ENCODE assay signal across 28 mouse cellular contexts in the genomic region with DNA sequence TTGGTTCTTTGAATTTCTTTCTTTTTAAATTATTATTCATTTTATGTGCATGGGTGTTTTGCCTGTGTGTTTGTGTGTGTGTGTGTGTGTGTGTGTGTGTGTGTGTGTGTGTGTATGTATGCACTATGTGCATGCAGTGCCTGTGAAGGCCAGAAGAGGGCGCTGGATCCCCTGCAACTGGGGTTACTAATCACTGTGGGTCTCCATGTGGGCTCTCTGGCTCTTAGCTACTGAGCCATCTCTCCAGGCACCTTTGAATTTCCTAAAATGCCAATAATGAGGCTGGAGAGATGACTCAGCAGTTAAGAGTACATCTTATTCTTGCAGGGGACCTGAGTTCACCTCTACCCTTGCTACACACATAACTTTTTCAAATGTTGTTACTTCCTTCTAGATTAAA. TPM values are rescaled to one million over a fixed set of nuclear protein-coding genes. Genes with fewer than 3 reads are reported as not detected.
A peak's percentile ranks its signal among the peaks of the same experiment; 100 is the strongest.
DNase-seq lines count a peak whose midpoint lies in the region; ATAC-seq and TF ChIP-seq lines count a peak whose summit lies in the region.
"Had no signal": no experiment of that assay in that cellular context is flagged by ENCODE, and none has a peak within 500 bp of the region (broad histone marks: within the 10 kb centered on the region; RNA-seq: fewer than 3 reads in every experiment).

No protein-coding gene starts in this region.

- H3K4me1 ChIP-seq in lung, embryonic 14.5 days (ENCODE audit: insufficient read depth) = peaks cover 18% of the 10 kb centered on the region
- H3K4me1 ChIP-seq in E14TG2a.4 (replicated peaks; ENCODE audit: low read depth, low read length) = peaks cover 26% of the 10 kb centered on the region
- peaks cover 10% of the 10 kb centered on the region; the same call in 1 of the 2 replicates for H3K4me1 ChIP-seq in kidney, embryonic 16.5 days (ENCODE audit: insufficient read depth, low read length)
- H3K4me1 ChIP-seq: embryonic facial prominence, embryonic 15.5 days; forebrain, embryonic 13.5 days had no signal

- H3K27me3 ChIP-seq in lung, embryonic 14.5 days (ENCODE audit: insufficient read depth, low read length) = no peaks in the 10 kb centered on the region
- H3K27me3 ChIP-seq in E14TG2a.4 (ENCODE audit: insufficient read depth, low read length) = no peaks in the 10 kb centered on the region
- no peaks in the 10 kb centered on the region for H3K27me3 ChIP-seq in kidney, embryonic 16.5 days (ENCODE audit: insufficient read depth, low read length)
- H3K27me3 ChIP-seq: embryonic facial prominence, embryonic 15.5 days; forebrain, embryonic 13.5 days; heart, embryonic 12.5 days; neural tube, embryonic 13.5 days had no signal

- ATAC-seq in lung, embryonic 14.5 days (ENCODE audit: insufficient read depth) = no peak
- ATAC-seq in kidney, embryonic 16.5 days (ENCODE audit: low FRiP score, low TSS enrichment) = no peak
- ATAC-seq: forebrain, embryonic 13.5 days; inflammation-experienced regulatory T-cells, adult 6 months had no signal

- H3K9ac ChIP-seq in lung, embryonic 14.5 days = no peak overlapping the region
- H3K9ac ChIP-seq in kidney, embryonic 16.5 days (replicated peaks; ENCODE audit: low read length) = no peak overlapping the region
- H3K9ac ChIP-seq: embryonic facial prominence, embryonic 15.5 days; forebrain, embryonic 13.5 days; heart, embryonic 12.5 days; hindbrain, embryonic 14.5 days; neural tube, embryonic 13.5 days had no signal

- DNase-seq in gastrocnemius, adult 2 months = no peak
- no peak for DNase-seq in gastrocnemius, postnatal 14 days
- DNase-seq in lung, embryonic 14.5 days = no peak
- DNase-seq in lung, postnatal 4 days = no peak
- DNase-seq in ZHBTc4 (ENCODE audit: low read depth, low spot score) = peak; percentile 66
- DNase-seq in adrenal gland, postnatal 4 days (ENCODE audit: low spot score in 2 of 2) = no peak
- DNase-seq: adrenal gland, postnatal 14 days; cerebellum, adult 18-20 months; cerebellum, postnatal 14 days; heart, adult 2 months; heart, postnatal 4 days; kidney, adult 2 months; kidney, postnatal 4 days; layer of hippocampus, postnatal 36 days; liver; lung, adult 18-20 months; right cerebral cortex, postnatal 4 days had no signal

- no peak overlapping the region for H3K27ac ChIP-seq in gastrocnemius, adult 2 months
- no peak overlapping the region for H3K27ac ChIP-seq in lung, embryonic 14.5 days (ENCODE audit: low read depth)
- H3K27ac ChIP-seq in kidney, embryonic 16.5 days (ENCODE audit: low read length) = no peak overlapping the region
- H3K27ac ChIP-seq: embryonic facial prominence, embryonic 10.5 days; embryonic facial prominence, embryonic 15.5 days; forebrain, embryonic 13.5 days; heart, adult 2 months; hindbrain, embryonic 14.5 days; kidney, postnatal 0 days; neural tube, embryonic 13.5 days had no signal

- H3K4me3 ChIP-seq in gastrocnemius, adult 2 months = no peak overlapping the region
- no peak overlapping the region for H3K4me3 ChIP-seq in lung, embryonic 14.5 days (ENCODE audit: low read depth, low read length)
- H3K4me3 ChIP-seq in E14TG2a.4 (replicated peaks; ENCODE audit: low read length) = no peak overlapping the region
- H3K4me3 ChIP-seq in kidney, embryonic 16.5 days (ENCODE audit: low read length) = no peak overlapping the region
- H3K4me3 ChIP-seq: embryonic facial prominence, embryonic 10.5 days; embryonic facial prominence, embryonic 15.5 days; forebrain, embryonic 13.5 days; heart, adult 2 months; heart, embryonic 12.5 days; neural tube, embryonic 13.5 days had no signal

- H3K36me3 ChIP-seq in lung, embryonic 14.5 days (ENCODE audit: insufficient read depth) = no peaks in the 10 kb centered on the region
- H3K36me3 ChIP-seq in E14TG2a.4 (ENCODE audit: insufficient read depth, low read length) = no peaks in the 10 kb centered on the region
- no peaks in the 10 kb centered on the region for H3K36me3 ChIP-seq in kidney, embryonic 16.5 days (ENCODE audit: insufficient read depth, low read length)
- H3K36me3 ChIP-seq: embryonic facial prominence, embryonic 10.5 days; embryonic facial prominence, embryonic 15.5 days; heart, embryonic 12.5 days; neural tube, embryonic 13.5 days had no signal

- peak; percentile 1; the same call in 1 of the 2 replicates for TF ChIP-seq CTCF in gastrocnemius, adult 2 months (IDR thresholded peaks at IDR 0.05)
- peak; percentile 38; the same call in 1 of the 2 replicates for TF ChIP-seq CTCF in lung, embryonic 14.5 days (IDR thresholded peaks at IDR 0.05; ENCODE audit: low read depth)
- peak; percentile 45 for TF ChIP-seq CTCF in E14TG2a.4 (conservative IDR thresholded peaks at IDR 0.05; ENCODE audit: low read length)

- H3K9me3 ChIP-seq in lung, embryonic 14.5 days (ENCODE audit: low read depth, low read length) = no peaks in the 10 kb centered on the region
- H3K9me3 ChIP-seq in E14TG2a.4 (ENCODE audit: low read length) = no peaks in the 10 kb centered on the region
- peaks cover 3% of the 10 kb centered on the region; the same call in 1 of the 2 replicates for H3K9me3 ChIP-seq in kidney, embryonic 16.5 days (ENCODE audit: low read length)
- H3K9me3 ChIP-seq: embryonic facial prominence, embryonic 10.5 days; embryonic facial prominence, embryonic 15.5 days; neural tube, embryonic 13.5 days had no signal

- intact Hi-C loops in gastrocnemius, adult 2 months (cut with DNase I) = no loop called here
- intact Hi-C loops in gastrocnemius, postnatal 14 days (cut with DNase I; ENCODE audit: low total_unique reads) = no loop called here

- WGBS in lung, embryonic 14.5 days = 46% methylated on average over 1 of the region's 1 CpGs
- 61% methylated on average over 1 of the region's 1 CpGs for WGBS in kidney, embryonic 16.5 days

- no peak overlapping the region for H3K4me2 ChIP-seq in lung, embryonic 14.5 days
- H3K4me2 ChIP-seq in kidney, embryonic 16.5 days (replicated peaks; ENCODE audit: low read depth, low read length) = no peak overlapping the region
- H3K4me2 ChIP-seq: embryonic facial prominence, embryonic 15.5 days; forebrain, embryonic 13.5 days; heart, embryonic 12.5 days; hindbrain, embryonic 14.5 days; midbrain, embryonic 11.5 days; neural tube, embryonic 13.5 days had no signal

RNA-seq across cellular contexts. Expression of gene Myo10, which starts 18.1 kb away (rescaled TPM):
- 10 to 100 TPM; 56.1 to 62.0 TPM for total RNA-seq in gastrocnemius, adult 2 months (2021)
- total RNA-seq in gastrocnemius, postnatal 14 days (2021) = 10 to 100 TPM; 48.2 to 50.7 TPM
- polyA plus RNA-seq in lung, embryonic 14.5 days (2014; fragmentation: Nextera tagmentation; extraction: Ambion mirVana) = 48.5 and 54.8 TPM in 2 replicates
- 33.2 and 37.7 TPM in 2 replicates for polyA plus RNA-seq in kidney, embryonic 16.5 days (2015; fragmentation: Nextera tagmentation; extraction: Ambion mirVana)
- 10 to 100 TPM; 87.7 to 91.2 TPM for total RNA-seq in adrenal gland, postnatal 4 days (2021)
